Mouse (Mus musculus): ENCODE data around the gene Macrod2.

GRCm38 (mm10) chr2:141618257-141618656 is 1223.1 kb downstream of the Macrod2 start:
- no peak for TF ChIP-seq CTCF (IDR thresholded peaks at IDR 0.05; ENCODE audit: low read depth)
- TF ChIP-seq EP300 (IDR thresholded peaks at IDR 0.05; ENCODE audit: low read depth), result no peak
